Mouse (Mus musculus) CD8-positive naive resting alpha-beta T cell, adult 2 months (primary cell): ENCODE results near the gene Gm3233.
"Not testable (repeated sequence)": the region's sequence is repeated elsewhere in the genome, so short reads cannot be mapped to it uniquely, and the experiment has no call there.

Source experiments
- DNase-seq, 2 experiments: peaks; one replicate each; pipeline ENCODE4 v3.0.0; 2022; ENCODE audit warnings: low read depth in 2 of 2, low spot score in 2 of 2

Gene Gm3233

GRCm38 (mm10) chr10:77759582-77759981 is at the start of gene Gm3233:
Gene Gm3233, minus strand, starts transcription at chr10:77759682.
- DNase-seq = not testable (repeated sequence)

- no peak for DNase-seq
Measured at GRCm38 (mm10) chr10:77804095-77804494, 44.6 kb upstream of the Gm3233 start.

GRCm38 (mm10) chr10:77798921-77799508 is 39.5 kb upstream of the Gm3233 start, which contains the start of gene Gm19668:
Gene Gm19668, minus strand, starts transcription at chr10:77799133.
- DNase-seq = no peak

- DNase-seq = not testable (repeated sequence)
Measured at GRCm38 (mm10) chr10:77798164-77798920, 38.9 kb upstream of the Gm3233 start.

GRCm38 (mm10) chr10:77797677-77798076 is 38.2 kb upstream of the Gm3233 start:
- no peak for DNase-seq

GRCm38 (mm10) chr10:77794976-77795375 is 35.5 kb upstream of the Gm3233 start, which contains the start of gene Gm9639:
Gene Gm9639, minus strand, starts transcription at chr10:77795076.
- DNase-seq = no peak

- DNase-seq = no peak
Measured at GRCm38 (mm10) chr10:77788621-77789020, 29.1 kb upstream of the Gm3233 start.

- DNase-seq = not testable (repeated sequence)
Measured at GRCm38 (mm10) chr10:77787876-77788275, 28.4 kb upstream of the Gm3233 start, which contains the start of gene Gm7137. Gene Gm7137, minus strand, starts transcription at chr10:77788200.

- DNase-seq = not testable (repeated sequence)
Measured at GRCm38 (mm10) chr10:77783396-77783795, 23.9 kb upstream of the Gm3233 start.

GRCm38 (mm10) chr10:77782442-77782841 is 23.0 kb upstream of the Gm3233 start, which contains the start of gene Gm3250:
Gene Gm3250, minus strand, starts transcription at chr10:77782542.
- DNase-seq = not testable (repeated sequence)

- DNase-seq = not testable (repeated sequence)
Measured at GRCm38 (mm10) chr10:77776844-77777243, 17.4 kb upstream of the Gm3233 start, which contains the start of gene Gm7138. Gene Gm7138, minus strand, starts transcription at chr10:77776944.

- DNase-seq = not testable (repeated sequence)
Measured at GRCm38 (mm10) chr10:77772142-77772541, 12.7 kb upstream of the Gm3233 start.

- DNase-seq = not testable (repeated sequence)
Measured at GRCm38 (mm10) chr10:77771225-77771624, 11.7 kb upstream of the Gm3233 start, which contains the start of gene Gm3238. Gene Gm3238, minus strand, starts transcription at chr10:77771325.

- no peak for DNase-seq
Measured at GRCm38 (mm10) chr10:77769727-77770126, 10.2 kb upstream of the Gm3233 start.

GRCm38 (mm10) chr10:77753448-77753847 is 6.0 kb downstream of the Gm3233 start:
- DNase-seq = no peak

- DNase-seq = not testable (repeated sequence)
Measured at GRCm38 (mm10) chr10:77752312-77752711, 7.2 kb downstream of the Gm3233 start.

GRCm38 (mm10) chr10:77751254-77751653 is 8.2 kb downstream of the Gm3233 start, which contains the start of gene Gm9736:
Gene Gm9736, minus strand, starts transcription at chr10:77751354.
- DNase-seq = not testable (repeated sequence)

- not testable (repeated sequence) for DNase-seq
Measured at GRCm38 (mm10) chr10:77750686-77751085, 8.8 kb downstream of the Gm3233 start.

- DNase-seq = not testable (repeated sequence)
Measured at GRCm38 (mm10) chr10:77741924-77742688, 17.4 kb downstream of the Gm3233 start, which contains the start of gene Gm18596. Gene Gm18596, minus strand, starts transcription at chr10:77742638.

GRCm38 (mm10) chr10:77738929-77739328 is 20.6 kb downstream of the Gm3233 start:
- DNase-seq = no peak

GRCm38 (mm10) chr10:77735928-77736327 is 23.6 kb downstream of the Gm3233 start:
- no peak for DNase-seq
